Mouse (Mus musculus): Measurements from ENCODE around the gene Eno1. TPM values are rescaled to one million over a fixed set of nuclear protein-coding genes. Genes with fewer than 3 reads are reported as not detected.
"Not testable (repeated sequence)": the region's sequence is repeated elsewhere in the genome, so short reads cannot be mapped to it uniquely, and the experiment has no call there.

Eno1 gene
- total RNA-seq, 2 experiments from 2014 or later = 426 to 458 TPM

DNA sequence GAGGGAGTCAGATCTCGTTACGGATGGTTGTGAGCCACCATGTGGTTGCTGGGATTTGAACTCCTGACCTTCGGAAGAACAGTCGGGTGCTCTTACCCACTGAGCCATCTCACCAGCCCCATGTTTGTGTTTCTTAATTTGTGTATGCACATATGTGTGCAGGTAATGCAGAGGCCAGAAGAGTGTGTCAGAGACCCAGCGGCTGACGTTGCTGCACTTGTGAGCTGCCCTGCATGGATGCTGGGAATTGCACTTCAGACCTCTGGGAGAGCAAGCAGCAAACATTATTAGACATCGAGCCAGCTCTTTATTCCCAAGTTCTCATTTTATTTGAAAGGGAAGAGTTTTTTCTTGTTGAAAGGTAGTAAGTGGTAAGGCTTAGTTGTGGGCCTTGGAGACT is 42.8 kb downstream of the Eno1 start:
- DNase-seq (ENCODE audit: low spot score in 2 of 2) = not testable (repeated sequence)

DNA sequence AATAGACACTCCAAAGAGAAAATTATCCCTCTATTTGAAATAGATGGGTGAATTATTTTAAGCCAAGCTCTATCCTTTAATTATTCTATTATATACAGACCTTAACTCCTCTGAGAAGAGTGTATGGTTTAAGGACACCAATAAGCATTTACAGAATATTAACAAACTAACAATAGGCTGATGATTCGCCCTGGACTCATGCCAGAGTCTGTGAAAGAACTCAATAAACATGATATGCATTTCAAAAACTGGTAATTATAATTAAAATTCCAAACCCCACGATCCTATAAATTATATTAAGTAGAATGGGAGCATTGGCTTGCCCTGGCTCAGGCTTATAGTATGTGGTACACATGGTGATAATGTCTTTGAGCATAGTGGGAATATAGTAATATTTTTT is 43.5 kb downstream of the Eno1 start:
- DNase-seq (ENCODE audit: low spot score in 2 of 2) = no peak

DNA sequence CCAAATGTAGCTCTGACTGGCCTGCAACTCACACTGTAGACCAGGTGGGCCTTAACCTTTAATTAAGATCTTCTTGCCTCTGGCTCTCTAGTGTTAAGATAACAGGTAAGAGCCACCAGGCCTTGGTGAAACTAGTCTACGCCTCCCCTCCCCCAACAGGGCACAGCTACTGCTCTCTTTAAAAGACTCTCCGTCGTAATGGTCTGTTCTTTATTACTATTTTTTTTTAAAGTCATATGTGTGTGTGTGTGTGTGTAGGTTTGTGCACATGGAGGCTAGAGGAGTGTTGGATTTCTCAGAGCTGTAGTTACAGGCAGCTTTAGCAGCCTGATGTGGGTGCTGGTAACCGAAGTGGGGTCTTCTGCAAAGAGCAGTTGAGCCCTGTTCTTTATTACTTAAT is 43.9 kb downstream of the Eno1 start:
- no peak for DNase-seq (ENCODE audit: low spot score in 2 of 2)

DNA sequence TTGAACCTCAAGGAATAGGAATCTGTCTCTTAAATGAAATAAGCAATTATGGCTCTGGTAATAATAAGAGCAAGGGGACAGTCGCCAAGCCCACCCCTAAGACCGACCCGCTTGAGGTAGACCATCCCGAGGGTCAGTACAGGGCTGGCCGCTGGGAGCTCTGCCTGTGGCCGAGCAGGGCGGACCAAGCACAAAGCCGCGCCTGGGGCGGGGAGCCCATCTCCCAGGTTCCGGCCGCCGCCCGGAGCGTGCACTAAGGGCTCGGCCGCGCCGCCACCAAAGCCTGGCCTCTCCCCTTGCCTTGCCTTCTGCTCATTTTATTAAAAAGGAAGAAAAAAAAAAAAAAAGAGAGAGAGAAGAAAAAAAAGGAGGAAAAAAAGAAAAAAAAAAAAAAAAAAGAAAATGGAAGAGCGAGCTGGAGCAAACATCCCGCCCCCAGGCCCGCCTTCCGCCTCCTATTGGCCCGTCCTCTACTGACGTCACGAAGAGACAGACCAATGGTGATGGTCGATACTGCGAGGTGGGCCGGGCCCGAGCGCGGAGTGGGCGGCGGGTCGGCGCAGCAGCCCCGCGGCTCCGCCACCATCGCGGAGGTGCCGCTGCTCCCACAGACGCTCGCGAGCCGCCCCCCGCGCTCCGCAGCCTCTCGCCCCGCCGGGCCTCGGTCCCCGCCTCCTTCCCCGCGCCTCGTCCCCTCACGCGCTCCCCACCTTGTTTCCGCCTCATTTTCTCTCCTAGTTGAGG is 44.7 kb downstream of the Eno1 start, which contains the start of gene Rere:
Gene Rere, plus strand, starts transcription at position 629 of the 744 bp plus-strand sequence.
- peak; percentile 99 for DNase-seq (ENCODE audit: low spot score in 2 of 2)

DNA sequence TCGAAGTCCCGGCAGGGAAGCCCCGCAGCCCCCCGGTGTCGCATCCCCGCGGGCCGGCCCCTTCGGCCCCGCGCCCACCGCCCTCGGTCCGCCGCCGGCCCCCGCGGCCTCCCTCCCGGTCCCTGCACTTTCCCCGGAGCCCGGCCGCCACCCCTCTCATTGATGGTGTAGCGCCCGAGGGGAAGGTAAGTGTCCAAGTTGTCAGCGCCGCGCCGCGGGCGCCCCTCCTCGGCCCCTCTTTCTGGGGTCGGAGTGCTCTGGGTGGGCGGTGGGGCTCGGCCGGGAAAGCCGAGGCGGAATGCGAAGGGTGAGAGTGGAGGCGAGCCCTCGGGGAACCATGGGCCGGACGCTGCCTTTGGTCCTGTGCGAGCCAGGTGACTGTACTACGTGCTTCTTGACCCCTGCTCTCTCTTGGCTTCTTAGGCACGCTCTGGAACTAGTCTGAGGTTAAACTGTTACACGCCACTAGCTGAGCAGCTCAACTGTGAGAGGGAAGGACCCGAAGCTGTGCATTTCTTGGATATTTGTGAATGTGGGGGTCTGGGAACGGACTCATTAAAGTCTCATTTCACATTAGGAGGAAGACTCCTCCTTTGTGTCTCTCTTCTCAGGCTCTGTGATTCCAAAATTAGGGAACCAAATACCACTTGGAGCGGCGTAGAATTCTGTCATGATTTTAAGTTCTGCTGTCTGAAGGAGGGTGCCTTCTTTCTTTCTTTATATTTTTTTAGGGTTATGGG is 45.5 kb downstream of the Eno1 start:
- DNase-seq (ENCODE audit: low spot score in 2 of 2) = peak in 1 of 2 experiments; percentile 36

DNA sequence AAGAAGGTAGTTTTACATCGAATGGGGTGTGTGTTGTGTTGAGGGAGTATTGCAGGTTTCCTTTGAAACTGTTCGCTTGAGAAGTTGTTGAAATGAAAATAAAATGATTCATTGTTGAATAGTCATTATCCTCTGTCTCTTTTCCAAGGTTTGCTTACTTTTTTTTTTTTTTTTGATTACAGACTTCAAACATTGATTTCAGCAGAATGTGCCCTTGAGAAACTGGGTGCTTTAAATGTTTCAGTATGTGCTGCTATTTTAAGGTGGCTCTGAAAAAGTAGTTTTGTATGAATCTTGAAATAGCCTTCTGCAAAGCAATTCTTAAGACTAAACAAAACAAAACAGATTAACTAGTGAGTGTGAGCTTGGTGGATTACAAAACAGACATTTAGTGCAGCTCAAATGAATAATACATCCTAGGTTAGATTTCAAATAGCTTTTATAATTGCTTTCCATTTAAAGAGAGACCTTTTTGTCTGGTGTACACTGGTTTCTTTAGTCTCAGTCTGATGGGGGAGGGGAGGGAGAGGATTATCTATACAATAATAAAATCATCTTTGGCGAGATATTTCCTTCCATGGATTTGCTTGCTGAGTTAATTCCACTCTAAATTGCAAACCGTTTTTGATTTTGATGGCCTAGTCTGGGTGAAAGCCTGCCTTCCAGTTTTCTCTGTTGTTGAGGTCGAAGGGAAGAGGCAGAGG is 46.3 kb downstream of the Eno1 start:
- no peak for DNase-seq (ENCODE audit: low spot score in 2 of 2)

DNA sequence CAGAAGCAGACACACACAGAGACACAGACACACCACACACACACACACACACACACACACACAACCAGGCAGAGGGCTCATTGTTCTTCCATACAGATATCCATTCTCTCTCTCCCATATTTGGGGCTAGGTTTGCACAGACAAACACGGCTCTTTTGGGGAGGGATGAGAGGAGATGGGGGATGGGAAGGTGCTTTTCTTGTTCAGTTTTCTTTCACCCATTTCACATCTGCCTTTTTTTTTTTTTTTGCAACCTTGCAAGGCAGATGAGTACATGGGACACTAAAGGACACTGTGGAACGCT is 46.8 kb downstream of the Eno1 start:
- DNase-seq (ENCODE audit: low spot score in 2 of 2) = peak in 1 of 2 experiments; percentile 16

DNA sequence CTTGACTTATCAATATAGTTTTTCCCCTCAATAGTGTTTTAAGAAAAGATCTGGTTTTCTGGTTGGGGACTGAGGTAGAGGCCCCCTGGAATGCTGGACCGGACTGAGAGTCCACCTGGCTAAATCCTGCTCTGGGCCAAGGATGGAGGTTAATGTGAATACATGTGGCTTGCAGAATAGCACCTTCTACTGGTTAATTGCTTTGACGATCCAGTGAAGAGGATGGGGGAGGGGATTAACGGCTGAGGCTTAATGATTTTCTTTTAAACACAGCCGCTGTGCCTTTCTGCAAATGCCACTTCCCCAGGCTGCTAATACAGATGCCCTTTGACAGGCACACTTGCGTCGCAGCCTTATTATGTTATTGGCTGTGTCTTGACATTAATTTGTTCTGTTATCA is 47.5 kb downstream of the Eno1 start:
- DNase-seq (ENCODE audit: low spot score in 2 of 2) = no peak

DNA sequence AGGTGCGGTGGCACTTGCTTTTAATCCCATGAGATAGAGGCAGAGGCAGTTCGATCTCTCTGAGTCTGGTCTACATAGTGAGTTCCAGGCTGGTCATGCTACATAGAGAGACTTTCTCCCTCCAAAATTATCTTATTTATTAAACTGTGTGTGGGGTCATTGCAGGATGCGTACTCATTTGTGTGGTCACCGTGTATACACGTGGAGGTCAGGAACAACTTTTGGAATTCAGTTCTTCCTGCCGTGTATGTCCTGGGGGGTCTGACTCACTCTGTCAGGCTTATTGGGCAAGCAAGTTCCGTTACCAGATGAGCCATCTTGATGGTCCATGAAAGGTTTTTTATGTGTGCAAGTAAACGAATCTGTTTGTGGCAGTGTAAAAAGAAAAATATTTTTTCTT is 50.5 kb downstream of the Eno1 start:
- no peak for DNase-seq (ENCODE audit: low spot score in 2 of 2)

DNA sequence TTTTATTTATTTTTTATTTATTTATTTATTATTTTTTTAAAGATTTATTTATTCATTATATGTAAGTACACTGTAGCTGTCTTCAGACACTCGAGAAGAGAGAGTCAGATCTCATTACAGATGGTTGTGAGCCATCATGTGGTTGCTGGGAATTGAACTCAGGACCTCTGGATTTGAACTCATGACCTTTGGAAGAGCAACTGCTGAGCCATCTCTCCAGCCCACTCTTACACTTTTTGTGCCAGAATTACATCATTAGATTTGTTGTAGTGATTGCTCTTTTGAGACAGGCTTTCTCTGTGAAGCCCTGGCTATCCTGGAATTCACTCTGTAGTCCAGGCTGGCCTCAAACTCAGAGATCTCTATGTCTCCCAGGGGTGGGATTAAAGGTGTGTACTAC is 50.9 kb downstream of the Eno1 start:
- not testable (repeated sequence) for DNase-seq (ENCODE audit: low spot score in 2 of 2)

DNA sequence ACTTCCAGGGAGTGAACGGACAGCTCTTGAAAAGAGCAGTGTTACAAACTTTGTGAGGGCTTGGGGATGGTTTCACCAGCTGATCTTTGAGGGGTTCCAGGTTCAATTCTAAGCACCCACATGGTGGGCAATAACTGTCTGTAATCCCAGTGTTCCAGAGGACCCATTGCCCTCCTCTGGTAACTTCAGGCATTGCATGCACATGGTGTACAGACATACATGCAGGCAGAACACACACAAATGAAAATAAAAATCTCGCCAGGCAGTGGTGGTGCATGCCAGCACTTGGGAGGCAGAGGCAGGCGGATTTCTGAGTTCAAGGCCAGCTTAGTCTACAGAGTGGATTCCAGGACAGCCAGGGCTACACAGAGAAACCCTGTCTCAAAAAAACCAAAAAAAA is 55.4 kb downstream of the Eno1 start:
- DNase-seq (ENCODE audit: low spot score in 2 of 2) = no peak

DNA sequence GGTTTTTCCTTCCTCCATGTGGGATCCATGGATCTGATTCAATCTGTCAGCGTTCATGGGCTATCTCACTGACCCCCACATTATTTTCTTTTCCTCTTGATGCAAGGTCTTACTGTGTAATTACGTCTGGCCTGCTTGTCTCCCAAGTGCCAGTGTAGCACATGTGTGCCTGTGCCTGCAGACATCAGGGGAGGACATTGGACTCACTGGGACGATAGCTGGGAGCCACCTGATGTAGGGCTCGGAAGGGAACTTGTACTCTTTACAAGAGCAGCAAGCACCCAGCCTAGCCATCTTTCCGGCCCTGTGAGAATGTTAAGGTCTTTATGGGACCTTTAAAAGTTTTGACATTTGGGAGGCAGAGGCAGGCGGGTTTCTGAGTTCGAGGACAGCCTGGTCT is 58.3 kb downstream of the Eno1 start:
- DNase-seq (ENCODE audit: low spot score in 2 of 2) = no peak

DNA sequence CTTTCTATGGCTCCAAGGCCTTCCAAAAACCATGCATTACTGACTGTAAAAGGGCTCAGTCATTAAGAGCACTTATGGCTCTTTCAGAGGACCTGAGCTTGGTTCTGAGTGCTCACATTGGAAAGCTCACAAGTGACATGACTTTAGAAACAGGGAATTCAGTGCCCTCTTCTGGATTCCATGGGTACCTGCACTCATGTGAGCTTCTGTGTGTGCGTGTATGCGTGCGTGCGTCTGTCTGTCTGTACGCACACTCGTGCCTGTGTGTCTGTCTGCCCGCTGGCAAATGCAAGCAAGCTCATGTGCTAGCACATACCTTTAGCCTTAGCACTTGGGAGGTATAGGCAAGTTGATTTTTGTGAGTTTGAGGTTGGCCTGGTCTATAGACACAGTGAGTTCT is 59.4 kb downstream of the Eno1 start:
- no peak for DNase-seq (ENCODE audit: low spot score in 2 of 2)

Other genes with a start within 250 kb of the Eno1 start
- gene H6pd, start 227.7 kb upstream of the Eno1 start, total RNA-seq (2021) = 10 to 100 TPM; 11.2 to 11.5 TPM
- 1 to 10 TPM; 1.4 to 2.0 TPM for gene Gpr157, start 149.4 kb upstream of the Eno1 start, total RNA-seq (2021)
- gene Slc2a5, start 117.4 kb upstream of the Eno1 start, total RNA-seq (2021) = 1 to 10 TPM; 7.3 to 8.2 TPM
- not detected for gene Slc2a7, start 87.7 kb upstream of the Eno1 start, total RNA-seq (2021)
- gene Car6, start 35.4 kb upstream of the Eno1 start, total RNA-seq (2021) = not detected
- 100 to 1,000 TPM in 1 of 2 experiments, 10 to 100 TPM in 1; 89.9 to 102 TPM for gene Rere, start 44.9 kb downstream of the Eno1 start, total RNA-seq (2021)